Mouse (Mus musculus) gastrocnemius, postnatal 14 days (tissue): Measurements from ENCODE around the gene Dppa3. TPM values are rescaled to one million over a fixed set of nuclear protein-coding genes. Genes with fewer than 3 reads are reported as not detected.
"Not testable (repeated sequence)": the region's sequence is repeated elsewhere in the genome, so short reads cannot be mapped to it uniquely, and the experiment has no call there.

Source experiments
- DNase-seq: peaks from one replicate; pipeline ENCODE4 v3.0.0; 2021; ENCODE audit warnings: mixed read lengths
- intact Hi-C: fragments of 180-260 bp; cut with DNase I; formaldehyde crosslinking; loops from one replicate; pipeline ENCODE4 v1.15.1; 2025; ENCODE audit warnings: low total_unique reads
- total RNA-seq, 2 experiments: library from RNA; stranded (reverse); gene quantifications; 2 replicates each; pipeline ENCODE4 v1.2.3; 2021

Dppa3 gene
- total RNA-seq, 2 experiments from 2014 or later = not detected

- intact Hi-C loops = no loop called here
- DNase-seq = no peak
These were observed 17.5 kb upstream of the Dppa3 start for GRCm38 (mm10) chr6:122608434-122609376.

GRCm38 (mm10) chr6:122609377-122609728 lies 16.9 kb upstream of the Dppa3 start:
- intact Hi-C loops = no loop called here

GRCm38 (mm10) chr6:122609771-122610170 lies 16.4 kb upstream of the Dppa3 start, which contains the start of gene Gdf3:
Gene Gdf3, minus strand, starts transcription at chr6:122610087.
- DNase-seq = no peak
- intact Hi-C loops = no loop called here

More at GRCm38 (mm10) chr6:122609377-122609728, 16.9 kb upstream of the Dppa3 start:
- DNase-seq = no peak

- intact Hi-C loops = no loop called here
- DNase-seq = no peak
These were observed 13.8 kb upstream of the Dppa3 start for GRCm38 (mm10) chr6:122612426-122612825.

DNA sequence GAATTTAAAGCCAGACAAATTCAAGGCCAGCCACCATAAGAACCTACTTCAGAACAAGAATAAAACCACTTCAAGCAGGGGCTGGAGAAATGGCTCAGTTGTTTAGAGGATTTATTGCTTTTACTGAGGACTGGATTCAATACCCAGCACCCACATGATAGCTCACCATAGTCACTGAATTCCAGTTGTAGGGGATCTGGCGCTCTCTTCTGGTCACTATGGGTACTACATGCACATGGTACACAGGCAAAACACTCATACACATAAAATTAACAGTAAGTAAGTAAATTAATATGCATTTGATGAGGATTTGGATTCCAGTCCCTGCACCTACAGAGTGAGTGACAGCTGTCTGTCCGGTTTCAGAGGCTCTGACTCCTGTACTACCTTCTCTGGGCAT lies 12.2 kb upstream of the Dppa3 start:
- intact Hi-C loops = no loop called here
- DNase-seq = no peak

GRCm38 (mm10) chr6:122616022-122616421 lies 10.2 kb upstream of the Dppa3 start:
- no peak for DNase-seq
- intact Hi-C loops = no loop called here

- intact Hi-C loops = no loop called here
- DNase-seq = no peak
These were observed 5.1 kb upstream of the Dppa3 start for GRCm38 (mm10) chr6:122621066-122621465.

DNA sequence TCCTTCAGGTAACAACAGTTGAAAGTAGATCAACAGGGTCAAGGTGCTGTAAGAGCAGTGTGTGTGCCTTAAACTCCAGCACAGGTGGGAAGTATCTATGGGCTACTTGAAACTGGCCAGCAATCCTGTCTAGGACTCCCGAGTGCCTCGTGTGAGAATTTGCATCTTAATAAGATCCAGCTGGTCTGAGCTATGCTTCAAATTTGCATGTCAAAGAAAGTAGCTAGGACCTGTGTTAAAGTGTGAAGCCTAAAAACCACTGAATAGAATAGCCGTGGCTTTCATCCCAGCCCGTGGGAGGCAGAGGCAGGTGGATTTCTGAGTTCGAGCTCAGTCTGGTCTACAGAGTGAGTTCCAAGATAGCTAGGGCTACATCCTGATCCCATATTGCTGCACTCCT lies 1.7 kb upstream of the Dppa3 start:
- no peak for DNase-seq
- intact Hi-C loops = no loop called here

- intact Hi-C loops = no loop called here
- DNase-seq = no peak
These were observed 1.1 kb upstream of the Dppa3 start for GRCm38 (mm10) chr6:122625156-122625555.

- intact Hi-C loops = no loop called here
- no peak for DNase-seq
These were observed 1.4 kb downstream of the Dppa3 start for GRCm38 (mm10) chr6:122627469-122628108.

DNA sequence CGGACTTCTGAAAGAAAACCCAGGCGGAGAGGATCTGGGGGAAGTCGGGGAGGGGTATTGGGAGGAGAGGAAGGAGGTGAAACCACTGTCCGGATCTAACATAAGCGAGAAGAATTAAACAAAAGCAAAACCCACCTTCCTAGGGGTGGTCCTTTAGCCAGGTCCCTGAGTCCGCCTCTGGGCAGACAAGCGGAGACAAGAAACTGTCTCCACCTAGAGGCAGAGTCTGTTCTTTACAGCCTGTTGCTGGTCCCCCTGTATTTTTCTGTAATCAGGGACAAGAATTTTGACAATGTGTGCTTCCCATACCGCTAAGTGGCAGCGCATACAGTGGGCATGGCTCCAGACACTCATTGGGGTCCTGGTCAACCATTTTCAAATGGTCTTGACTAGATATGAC lies 7.2 kb downstream of the Dppa3 start:
- no peak for DNase-seq
- intact Hi-C loops = no loop called here

GRCm38 (mm10) chr6:122635315-122635714 lies 9.1 kb downstream of the Dppa3 start:
- intact Hi-C loops = no loop called here
- DNase-seq = no peak

DNA sequence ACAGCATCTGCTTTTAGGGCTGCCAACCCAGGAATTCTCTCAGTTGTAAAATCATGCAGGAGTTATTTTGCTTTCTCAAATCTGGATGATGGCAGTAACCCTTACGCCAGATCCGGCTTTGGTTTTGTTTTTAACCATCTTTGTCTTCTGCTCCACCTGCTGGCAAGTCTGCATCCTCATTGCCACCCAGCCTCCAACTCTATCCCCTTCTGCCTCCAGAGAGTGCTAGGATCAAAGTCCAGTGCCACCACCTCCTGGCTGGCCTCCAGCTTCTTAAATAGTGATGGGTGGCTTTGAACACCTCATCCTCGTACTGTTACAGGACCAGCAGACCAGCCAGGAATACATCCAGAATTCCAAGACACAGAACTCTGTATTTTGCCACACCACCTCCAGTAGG lies 10.5 kb downstream of the Dppa3 start:
- no peak for DNase-seq
- intact Hi-C loops = no loop called here

DNA sequence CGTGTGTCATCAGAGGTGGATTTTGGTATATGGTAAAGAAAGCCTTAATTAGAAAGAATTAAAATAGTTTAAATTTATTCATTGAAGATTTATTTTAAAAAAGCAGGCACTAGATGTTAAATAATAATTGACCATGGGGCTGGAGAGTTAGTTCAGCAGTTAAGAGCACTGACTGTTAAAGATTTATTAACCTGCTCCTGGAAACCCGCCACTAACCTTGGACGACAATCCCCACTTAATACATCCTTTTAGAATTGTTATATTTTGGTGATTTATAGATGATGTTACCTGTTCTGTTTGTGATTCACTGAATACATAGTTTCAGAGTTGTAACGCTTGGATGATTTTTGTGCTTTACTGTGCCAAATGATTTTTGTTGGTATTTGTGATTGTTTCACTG lies 11.4 kb downstream of the Dppa3 start:
- DNase-seq, intact Hi-C loops: not testable (repeated sequence)

DNA sequence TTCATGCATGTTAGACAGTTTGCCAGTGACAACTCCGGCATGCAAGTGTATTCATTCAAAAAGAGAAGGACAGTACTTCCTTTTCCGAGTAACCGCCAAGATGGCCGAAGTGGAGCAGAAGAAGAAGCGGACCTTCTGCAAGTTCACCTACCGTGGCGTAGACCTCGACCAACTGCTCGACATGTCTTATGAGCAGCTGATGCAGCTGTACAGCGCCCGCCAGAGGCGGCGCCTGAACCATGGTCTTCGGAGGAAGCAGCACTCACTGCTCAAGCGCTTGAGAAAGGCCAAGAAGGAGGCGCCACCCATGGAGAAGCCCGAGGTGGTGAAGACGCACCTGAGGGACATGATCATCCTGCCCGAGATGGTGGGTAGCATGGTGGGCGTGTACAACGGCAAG lies 18.0 kb downstream of the Dppa3 start:
- DNase-seq, intact Hi-C loops: not testable (repeated sequence)

GRCm38 (mm10) chr6:122649903-122650302 lies 23.7 kb downstream of the Dppa3 start:
- no peak for DNase-seq
- intact Hi-C loops = no loop called here

- intact Hi-C loops = no loop called here
- DNase-seq = no peak
These were observed 24.3 kb downstream of the Dppa3 start for GRCm38 (mm10) chr6:122650398-122650980.

- no peak for DNase-seq
These were observed 28.1 kb downstream of the Dppa3 start for GRCm38 (mm10) chr6:122654301-122654700.

DNA sequence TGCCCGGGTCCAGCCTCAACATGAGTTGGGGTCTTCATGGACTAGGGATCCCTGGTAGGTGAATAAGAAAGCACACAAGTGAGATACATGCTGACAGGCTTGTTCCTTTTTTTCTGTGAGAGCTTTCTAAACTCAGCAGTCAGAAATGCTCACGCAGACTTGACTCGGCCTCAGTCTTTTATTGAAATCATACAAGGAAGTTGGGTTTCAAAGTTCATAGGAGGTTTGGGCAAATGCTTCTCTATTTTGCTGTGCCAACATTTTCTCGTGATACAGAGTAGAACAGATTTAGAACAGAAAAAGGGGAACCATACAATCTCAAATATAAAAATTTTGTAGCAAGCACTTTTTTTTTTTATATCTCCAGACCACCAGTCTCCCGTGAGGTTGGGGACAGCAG lies 31.4 kb downstream of the Dppa3 start:
- DNase-seq = no peak
- intact Hi-C loops = no loop called here

More at GRCm38 (mm10) chr6:122654301-122654700, 28.1 kb downstream of the Dppa3 start:
- intact Hi-C loops = no loop called here

GRCm38 (mm10) chr6:122659567-122659966 lies 33.4 kb downstream of the Dppa3 start:
- intact Hi-C loops = no loop called here
- no peak for DNase-seq
